Mouse (Mus musculus): ENCODE results near the gene Hhat.

Hhat gene

GRCm38 (mm10) chr1:192478176-192478575, 292.8 kb downstream of the Hhat start:
- no peak for DNase-seq

DNA sequence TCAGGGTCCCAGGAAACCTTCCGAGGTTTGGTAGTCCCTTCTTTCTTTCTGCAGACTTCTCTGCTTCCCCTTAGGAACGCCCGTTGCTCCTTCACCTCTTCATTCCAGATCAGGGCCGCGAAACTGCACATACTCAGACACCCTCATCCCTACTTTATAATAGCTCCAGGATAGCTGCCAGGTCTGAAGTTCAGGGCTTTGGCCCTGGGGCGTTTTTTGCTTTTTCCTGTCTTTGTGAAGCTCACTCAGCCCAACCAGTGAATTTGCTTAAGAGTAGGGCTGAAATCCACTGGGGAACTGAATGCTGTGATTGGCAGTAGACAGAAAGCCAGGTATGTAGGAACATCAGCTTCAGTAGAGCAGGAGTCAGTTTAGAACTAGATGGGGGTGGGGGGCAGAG, 293.5 kb downstream of the Hhat start:
- no peak for DNase-seq

- no peak for DNase-seq
Measured at GRCm38 (mm10) chr1:192476704-192477103, 294.3 kb downstream of the Hhat start.

GRCm38 (mm10) chr1:192473134-192473533, 297.9 kb downstream of the Hhat start:
- DNase-seq: no peak

GRCm38 (mm10) chr1:192472366-192472765, 298.7 kb downstream of the Hhat start:
- DNase-seq: no peak

DNA sequence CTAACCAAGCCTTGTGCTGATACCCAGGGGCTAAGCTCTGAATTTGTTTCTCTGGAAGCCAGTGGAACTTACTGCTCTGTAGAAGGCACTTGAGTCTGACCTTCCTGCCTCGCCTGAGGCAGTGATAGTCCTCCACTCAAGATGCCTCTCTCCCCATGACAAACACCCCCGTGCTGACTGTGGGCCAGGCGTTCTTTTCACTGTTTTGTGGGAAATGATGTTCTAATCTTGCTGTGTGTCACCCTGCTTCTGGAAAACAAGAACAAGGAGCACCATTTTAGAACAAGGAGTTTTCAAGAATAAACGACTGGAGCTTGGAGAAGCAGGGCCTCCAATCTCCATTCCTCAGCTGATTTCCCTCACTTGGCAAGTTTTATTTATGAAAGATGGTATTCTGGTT, 307.3 kb downstream of the Hhat start:
- DNase-seq: no peak

DNA sequence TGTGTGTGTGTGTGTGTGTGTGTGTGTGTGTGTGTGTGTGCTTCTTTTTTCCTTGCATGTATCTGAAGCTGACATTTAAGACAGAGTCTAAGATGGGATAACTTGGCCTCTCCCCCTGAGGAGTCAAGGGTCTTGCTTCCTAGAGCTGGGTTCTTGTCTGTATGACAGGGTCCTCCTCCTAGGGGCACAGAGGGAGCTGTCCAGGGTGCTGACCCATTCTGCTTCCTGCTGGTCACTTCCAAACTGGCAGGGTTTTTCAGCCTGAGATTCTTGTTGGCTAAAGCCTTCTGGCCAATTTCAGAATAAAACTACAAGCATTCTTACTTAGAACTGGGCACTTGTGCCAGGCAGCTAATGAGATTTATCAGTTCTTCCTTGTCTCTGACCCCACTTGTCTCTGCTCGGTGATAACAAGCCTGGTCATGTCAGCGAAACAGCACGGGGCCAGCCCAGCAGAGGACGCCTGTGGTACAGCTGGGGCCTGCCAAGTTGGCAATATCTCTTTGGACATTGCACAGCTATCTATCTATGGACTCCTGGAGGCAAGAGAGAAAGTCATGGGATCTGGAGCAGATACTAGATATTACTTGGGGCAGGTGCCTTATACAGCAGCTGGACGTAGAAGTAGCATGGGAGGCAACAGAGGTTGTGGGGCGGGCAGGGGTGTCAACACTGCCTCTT, 313.4 kb downstream of the Hhat start:
- DNase-seq: peak; percentile 70

DNA sequence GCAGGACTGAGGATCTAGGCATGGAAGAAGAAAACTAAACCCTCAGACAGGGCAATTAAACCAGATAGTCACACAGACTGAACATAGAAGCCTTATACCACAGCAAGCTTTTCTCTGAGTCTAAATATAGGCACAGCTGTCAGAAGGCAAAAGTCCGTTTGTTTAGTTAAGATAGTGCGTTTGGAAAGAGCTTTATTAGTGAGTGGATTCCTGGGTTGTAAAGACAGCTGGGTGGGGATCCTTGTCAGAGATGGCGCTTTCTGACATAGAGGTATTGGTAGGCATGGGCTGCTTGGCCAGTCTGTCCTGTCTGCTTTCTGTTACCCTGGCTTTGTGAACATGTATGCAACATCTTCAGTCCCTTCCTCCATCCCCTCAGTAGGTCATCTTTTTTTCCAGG, 314.0 kb downstream of the Hhat start:
- DNase-seq: no peak

DNA sequence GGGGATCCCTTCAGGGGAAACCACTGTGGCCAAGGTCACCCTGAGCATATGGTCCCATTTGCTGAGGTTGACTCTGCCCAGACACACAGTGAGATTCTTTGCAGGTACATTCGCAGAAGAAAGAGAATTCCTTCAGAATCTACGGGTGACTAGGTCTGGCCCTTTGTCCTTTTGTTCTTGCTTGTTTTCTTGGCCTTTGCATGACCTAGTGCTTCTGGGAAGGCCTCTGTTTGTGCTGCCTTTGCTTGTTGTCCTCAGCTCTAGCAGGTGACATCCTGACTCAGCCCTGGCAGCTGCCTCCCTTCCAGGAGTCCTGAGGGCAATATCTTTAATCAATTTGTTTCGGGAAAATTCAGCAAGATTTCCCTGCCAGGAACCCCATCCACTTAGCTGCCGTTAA, 316.0 kb downstream of the Hhat start:
- DNase-seq: no peak

- no peak for DNase-seq
Measured at GRCm38 (mm10) chr1:192454501-192454900, 316.5 kb downstream of the Hhat start.

- no peak for DNase-seq
Measured at GRCm38 (mm10) chr1:192451722-192452121, 319.3 kb downstream of the Hhat start.

DNA sequence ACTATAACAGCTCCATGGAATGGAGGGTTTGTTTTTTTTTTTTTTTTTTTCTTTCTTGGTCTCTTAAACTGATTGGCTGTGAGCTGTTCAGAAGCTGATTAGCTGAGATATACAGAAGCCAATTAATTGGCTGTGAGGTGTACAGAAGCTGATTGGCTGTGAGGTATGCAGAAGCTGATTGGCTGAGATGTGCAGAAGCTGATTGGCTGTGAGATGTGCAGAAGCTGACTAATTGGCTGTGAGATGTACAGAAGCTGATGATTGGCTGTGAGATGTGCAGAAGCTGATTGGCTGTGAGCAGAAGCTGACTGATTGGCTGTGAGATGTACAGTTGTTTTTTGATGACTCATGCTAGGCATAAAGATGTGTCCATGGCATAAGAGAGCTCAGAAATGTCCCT, 320.6 kb downstream of the Hhat start:
- DNase-seq: no peak

- DNase-seq: peak; percentile 84
Measured at GRCm38 (mm10) chr1:192449572-192450351, 321.3 kb downstream of the Hhat start.

GRCm38 (mm10) chr1:192448512-192448911, 322.5 kb downstream of the Hhat start:
- DNase-seq: no peak

DNA sequence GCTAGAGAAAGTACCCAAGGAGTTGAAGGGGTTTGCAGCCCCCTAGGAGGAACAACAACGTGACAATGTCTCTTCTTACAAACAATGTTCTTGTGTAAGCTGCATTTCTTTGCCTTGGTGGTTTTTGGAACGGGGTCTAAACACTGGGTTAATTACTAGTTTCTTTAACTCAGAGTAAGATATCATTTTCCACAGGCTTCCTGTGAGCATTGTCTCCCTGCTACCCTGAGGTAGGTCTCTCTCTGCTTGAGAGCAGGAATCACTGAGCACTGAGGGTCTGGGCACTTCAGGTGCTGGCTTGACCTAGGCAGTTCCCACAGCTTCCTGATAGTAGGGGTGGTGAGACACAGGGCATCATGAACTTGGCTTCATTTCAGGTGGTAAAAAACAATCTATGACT, 323.4 kb downstream of the Hhat start:
- DNase-seq: no peak
